Mouse (Mus musculus) layer of hippocampus, adult 2 months (tissue): ENCODE measurements at regions not wholly inside any gene's neighbourhood (a gene's known extent, or its start where the extent isn't known, plus 50 kb on each side); places are given as distances from the start of the nearest gene placed in this dataset.
"Not testable (repeated sequence)": the region's sequence is repeated elsewhere in the genome, so short reads cannot be mapped to it uniquely, and the experiment has no call there.

Experiments used
- DNase-seq, 2 experiments: peaks; one replicate each; pipeline ENCODE4 v3.0.0; 2022; ENCODE audit warnings: low spot score in 2 of 2
- H3K27ac ChIP-seq: fragments of 200-600 bp; 2 replicates; pipeline ENCODE4 v1.8.1; 2022
- H3K4me3 ChIP-seq: fragments of 200-600 bp; 2 replicates; pipeline ENCODE4 v1.8.1; 2022; ENCODE audit warnings: mild to moderate bottlenecking
- CTCF ChIP-seq: fragments of 200-600 bp; conservative IDR thresholded peaks from 2 replicates; pipeline ENCODE4 v1.8.1; 2022; ENCODE audit warnings: antibody characterized with exemption, mild to moderate bottlenecking, moderate library complexity

DNA sequence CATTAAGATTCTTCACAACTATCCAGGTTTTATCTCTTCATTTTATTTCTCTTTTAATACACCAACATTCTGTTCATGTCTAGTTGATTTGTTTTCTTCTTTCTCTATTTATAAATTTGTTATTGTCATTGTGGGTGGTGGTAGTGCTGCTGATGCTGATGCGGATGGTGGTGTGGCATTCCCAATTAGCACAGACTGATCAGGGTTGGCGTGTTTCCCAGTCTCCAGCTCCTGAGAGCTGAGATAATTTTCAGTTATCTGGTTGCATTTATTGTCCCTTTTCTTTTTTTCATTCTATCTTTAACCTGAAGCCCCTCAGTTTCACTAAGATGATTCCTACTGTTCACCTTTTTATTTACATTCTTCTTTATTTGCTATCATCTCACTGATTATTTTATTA is 455.0 kb downstream of the Cylc2 start:
- DNase-seq: peak; percentile 61 to 75
- no peak for TF ChIP-seq CTCF
- H3K27ac ChIP-seq: peak overlapping the region; percentile 78
- no peak overlapping the region for H3K4me3 ChIP-seq

DNA sequence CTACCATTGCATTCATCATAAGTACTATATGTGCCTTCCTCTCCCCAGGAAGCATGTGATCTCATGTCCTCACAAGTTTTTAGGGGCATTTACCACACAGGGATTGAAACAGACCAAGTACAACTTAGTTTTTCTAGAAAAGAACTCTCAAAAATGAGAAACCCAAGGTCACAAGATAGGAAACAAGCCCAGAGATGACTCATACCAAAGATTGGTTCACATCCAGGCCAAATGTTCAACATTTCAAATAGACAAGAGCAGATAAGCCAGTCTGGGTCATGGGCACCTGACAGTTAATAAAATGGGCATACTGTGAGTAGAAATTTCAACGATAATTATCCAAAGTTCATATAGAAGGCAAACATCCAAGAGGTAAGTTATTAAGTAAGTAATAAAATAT is 457.9 kb downstream of the Cylc2 start:
- no peak overlapping the region for H3K27ac ChIP-seq
- TF ChIP-seq CTCF: no peak
- DNase-seq: no peak
- no peak overlapping the region for H3K4me3 ChIP-seq

DNA sequence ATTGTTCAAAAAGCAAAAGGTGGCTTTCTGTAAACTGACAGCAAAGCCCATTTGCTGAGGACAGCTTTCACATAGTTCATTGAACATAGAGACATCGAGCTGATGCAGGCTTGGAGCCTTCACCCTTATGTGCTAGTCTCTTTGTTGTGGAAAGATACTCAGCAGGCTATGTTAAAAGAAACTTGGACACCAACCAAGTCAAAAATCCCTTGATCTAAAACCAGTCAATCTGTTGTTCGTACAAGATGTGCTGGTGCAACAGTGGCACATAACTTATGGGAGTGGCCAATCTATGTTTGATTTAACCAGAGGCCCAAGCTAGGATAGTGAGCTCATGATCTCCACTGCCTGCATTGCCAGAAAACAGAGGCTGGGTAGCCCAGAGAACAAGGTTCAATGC is 462.6 kb downstream of the Cylc2 start:
- no peak for TF ChIP-seq CTCF
- DNase-seq: peak; percentile 15 to 16
- no peak overlapping the region for H3K4me3 ChIP-seq
- H3K27ac ChIP-seq: peak overlapping the region; percentile 59; the same call in 1 of the 2 replicates

DNA sequence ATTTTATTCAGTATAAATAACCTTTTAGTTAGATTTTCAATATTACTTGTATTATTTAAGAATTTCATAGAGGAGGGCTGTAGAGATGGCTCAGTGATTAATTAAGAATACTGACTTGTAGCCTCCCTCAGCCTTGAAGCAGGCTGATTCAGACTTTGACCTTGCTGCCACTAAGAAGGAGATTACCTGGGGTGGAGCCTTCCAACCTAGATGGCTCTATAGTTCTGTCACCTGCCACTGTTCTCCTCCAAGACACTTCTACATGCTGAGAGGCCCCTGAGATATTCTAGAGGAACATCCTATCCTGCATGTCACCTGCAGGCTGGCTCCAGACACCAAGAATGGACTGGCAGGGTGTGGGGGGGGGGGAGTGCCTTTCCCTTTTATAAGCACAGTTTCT is 466.9 kb downstream of the Cylc2 start:
- not testable (repeated sequence) for H3K27ac ChIP-seq, H3K4me3 ChIP-seq, DNase-seq

DNA sequence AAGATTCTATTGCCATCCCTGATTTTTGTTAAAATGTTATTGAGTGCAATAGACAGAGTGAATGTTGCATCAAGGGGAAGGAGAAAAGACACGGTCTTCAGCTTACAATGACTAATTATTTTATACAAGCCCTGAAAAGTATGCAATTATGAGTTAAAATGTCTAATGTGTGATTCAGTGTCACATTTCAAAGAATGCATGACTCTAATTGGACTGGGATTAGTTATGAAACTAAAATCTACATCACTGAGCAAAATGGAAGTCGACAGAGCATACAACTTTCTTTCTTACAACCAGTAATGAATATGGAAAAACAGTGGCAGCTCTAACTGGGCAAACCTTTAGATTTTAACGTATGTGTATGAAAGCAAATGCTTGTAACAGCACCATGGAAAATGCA is 470.2 kb downstream of the Cylc2 start:
- no peak for DNase-seq
- Histone ChIP-seq H3K4me3 (no peak overlapping the region), H3K27ac (no peak overlapping the region)
- TF ChIP-seq CTCF: no peak
